Mouse (Mus musculus): ENCODE measurements at regions not wholly inside any gene's neighbourhood (a gene's known extent, or its start where the extent isn't known, plus 50 kb on each side); places are given as distances from the start of the nearest gene placed in this dataset.

GRCm38 (mm10) chr9:22937686-22938391 lies 285.0 kb upstream of the Bmper start:
- DNase-seq (ENCODE audit: low spot score): no peak

- DNase-seq (ENCODE audit: low spot score): no peak
Measured at GRCm38 (mm10) chr9:22944992-22945391, 277.9 kb upstream of the Bmper start.

GRCm38 (mm10) chr9:22945426-22945955 lies 277.4 kb upstream of the Bmper start:
- DNase-seq (ENCODE audit: low spot score): no peak

- DNase-seq (ENCODE audit: low spot score): no peak
Measured at GRCm38 (mm10) chr9:22952571-22953442, 270.1 kb upstream of the Bmper start.

GRCm38 (mm10) chr9:22962269-22962815 lies 260.5 kb upstream of the Bmper start:
- DNase-seq (ENCODE audit: low spot score): no peak

GRCm38 (mm10) chr9:22971312-22971711 lies 251.6 kb upstream of the Bmper start:
- DNase-seq (ENCODE audit: low spot score): no peak

- no peak for DNase-seq (ENCODE audit: low spot score)
Measured at GRCm38 (mm10) chr9:22976748-22977147, 246.1 kb upstream of the Bmper start.

GRCm38 (mm10) chr9:22979627-22980026 lies 243.2 kb upstream of the Bmper start:
- DNase-seq (ENCODE audit: low spot score): no peak

- no peak for DNase-seq (ENCODE audit: low spot score)
Measured at GRCm38 (mm10) chr9:22989508-22989907, 233.4 kb upstream of the Bmper start.

- DNase-seq (ENCODE audit: low spot score): no peak
Measured at GRCm38 (mm10) chr9:22993531-22993930, 229.3 kb upstream of the Bmper start.

- no peak for DNase-seq (ENCODE audit: low spot score)
Measured at GRCm38 (mm10) chr9:22995564-22995963, 227.3 kb upstream of the Bmper start.

- no peak for DNase-seq (ENCODE audit: low spot score)
Measured at GRCm38 (mm10) chr9:22998306-22998705, 224.6 kb upstream of the Bmper start.

GRCm38 (mm10) chr9:22999181-22999580 lies 223.7 kb upstream of the Bmper start:
- no peak for DNase-seq (ENCODE audit: low spot score)

GRCm38 (mm10) chr9:23000200-23000599 lies 222.7 kb upstream of the Bmper start:
- DNase-seq (ENCODE audit: low spot score): no peak

- no peak for DNase-seq (ENCODE audit: low spot score)
Measured at GRCm38 (mm10) chr9:23003195-23004061, 219.4 kb upstream of the Bmper start.

GRCm38 (mm10) chr9:23005005-23005404 lies 217.9 kb upstream of the Bmper start:
- no peak for DNase-seq (ENCODE audit: low spot score)

- no peak for DNase-seq (ENCODE audit: low spot score)
Measured at GRCm38 (mm10) chr9:23009462-23010183, 213.3 kb upstream of the Bmper start.

- no peak for DNase-seq (ENCODE audit: low spot score)
Measured at GRCm38 (mm10) chr9:23011316-23011959, 211.4 kb upstream of the Bmper start.

- no peak for DNase-seq (ENCODE audit: low spot score)
Measured at GRCm38 (mm10) chr9:23012130-23012529, 210.7 kb upstream of the Bmper start.

- DNase-seq (ENCODE audit: low spot score): no peak
Measured at GRCm38 (mm10) chr9:23016733-23017132, 206.1 kb upstream of the Bmper start.

- no peak for DNase-seq (ENCODE audit: low spot score)
Measured at GRCm38 (mm10) chr9:23024061-23024460, 198.8 kb upstream of the Bmper start.

Measured in urinary bladder, postnatal 25 days (tissue).